Mouse (Mus musculus): ENCODE measurements around the gene Ctdnep1.

GRCm38 (mm10) chr11:69940962-69941361, 40.0 kb upstream of the Ctdnep1 start:
- no peak for TF ChIP-seq CTCF (IDR thresholded peaks at IDR 0.05; ENCODE audit: low read depth)
- TF ChIP-seq EP300 (IDR thresholded peaks at IDR 0.05; ENCODE audit: low read depth) = no peak

All from liver, postnatal 0 days (tissue).